8 mouse cellular contexts compared by ENCODE assay signal in genomic region chr13:13516376-13517225, GRCm38 (mm10).
DNase-seq lines count a peak whose midpoint lies in the region; ATAC-seq lines count a peak whose summit lies in the region.

No protein-coding gene starts in this region.

- WGBS in hindbrain, embryonic 15.5 days = 51% methylated on average over 17 of the region's 17 CpGs

- peak; percentile 84 for ATAC-seq in hindbrain, embryonic 15.5 days (ENCODE audit: low FRiP score, low read depth)

- peak; percentile 62 for DNase-seq in Muller cell, postnatal 12 days (ENCODE audit: inconsistent ontology term)
- DNase-seq in cerebellum, adult 9-11 months = peak; percentile 86
- DNase-seq in frontal cortex, postnatal 36 days (ENCODE audit: low spot score in 2 of 2) = peak; percentile 86 to 90
- peak; percentile 87 to 97 for DNase-seq in layer of hippocampus, postnatal 25 days (ENCODE audit: extremely low spot score in 1 of 2, low spot score in 1 of 2)
- peak; percentile 95 for DNase-seq in lung, postnatal 36 days
- peak; percentile 88 for DNase-seq in retina, embryonic 14.5 days (ENCODE audit: low spot score)
- peak; percentile 90 for DNase-seq in thymus, postnatal 25 days

- no peaks in the 10 kb centered on the region for H3K4me1 ChIP-seq in hindbrain, embryonic 15.5 days (replicated peaks)

- no peaks in the 10 kb centered on the region for H3K27me3 ChIP-seq in hindbrain, embryonic 15.5 days

- H3K9me3 ChIP-seq in hindbrain, embryonic 15.5 days = no peaks in the 10 kb centered on the region

- H3K4me2 ChIP-seq in hindbrain, embryonic 15.5 days = peak overlapping the region; percentile 43

- no peak overlapping the region for H3K9ac ChIP-seq in hindbrain, embryonic 15.5 days

- H3K4me3 ChIP-seq in hindbrain, embryonic 15.5 days = 0 out of 2 replicates have a peak overlapping the region, but pooled peaks have one; percentile 11

- H3K27ac ChIP-seq in hindbrain, embryonic 15.5 days (replicated peaks) = no peak overlapping the region

- no peaks in the 10 kb centered on the region for H3K36me3 ChIP-seq in hindbrain, embryonic 15.5 days
